Comparison of ENCODE assay signal across 9 mouse cellular contexts in the genomic region with DNA sequence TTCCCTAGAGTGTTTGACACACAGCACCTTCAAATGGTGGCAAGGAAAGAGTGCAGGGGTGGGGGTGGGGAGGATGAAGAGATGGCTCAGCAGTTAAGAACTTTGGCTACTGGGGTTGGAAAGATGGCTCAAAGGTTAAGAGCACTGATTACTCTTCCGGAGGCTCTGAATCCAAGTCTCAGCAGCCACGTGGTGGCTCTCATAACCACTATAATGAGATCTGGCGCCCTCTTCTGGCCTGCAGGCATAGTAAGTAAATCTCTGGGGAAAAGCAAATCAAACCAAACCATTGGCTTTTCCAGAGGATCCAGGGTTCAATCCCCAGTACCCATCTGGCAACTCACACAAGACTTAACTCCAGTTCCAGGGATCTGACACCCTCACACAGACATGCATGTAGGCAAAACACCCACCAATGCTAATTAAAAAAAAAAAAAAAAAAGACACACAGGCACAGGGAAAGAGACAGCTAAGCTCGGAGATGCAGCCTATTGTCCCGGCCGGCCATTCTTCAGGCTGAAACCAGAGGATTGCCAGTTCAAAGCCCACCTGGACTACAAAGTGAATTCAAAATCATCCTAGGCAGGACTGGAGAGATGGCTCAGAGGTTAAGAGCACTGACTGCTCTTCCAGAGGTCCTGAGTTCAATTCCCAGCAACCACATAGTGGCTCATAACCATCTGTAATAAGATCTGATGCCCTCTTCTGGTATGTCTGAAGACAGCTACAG. TPM values are rescaled to one million over a fixed set of nuclear protein-coding genes. Genes with fewer than 3 reads are reported as not detected.
DNase-seq lines count a peak whose midpoint lies in the region; ATAC-seq and TF ChIP-seq lines count a peak whose summit lies in the region.
"Had no signal": no experiment of that assay in that cellular context is flagged by ENCODE, and none has a peak within 500 bp of the region (broad histone marks: within the 10 kb centered on the region; RNA-seq: fewer than 3 reads in every experiment).

No protein-coding gene starts in this region.

- H3K36me3 ChIP-seq in forebrain, embryonic 11.5 days (ENCODE audit: control insufficient read depth, insufficient read depth, low read length) = no peaks in the 10 kb centered on the region
- no peaks in the 10 kb centered on the region for H3K36me3 ChIP-seq in forebrain, embryonic 15.5 days
- H3K36me3 ChIP-seq: stomach, embryonic 15.5 days had no signal

- DNase-seq in forebrain, embryonic 11.5 days (ENCODE audit: low spot score) = peak; percentile 83
- DNase-seq in right cerebral cortex, adult 18-20 months = peak; percentile 33
- DNase-seq in right cerebral cortex, postnatal 36 days (ENCODE audit: low spot score in 2 of 2) = no peak
- peak; percentile 64 for DNase-seq in c-Kit-positive CD71-positive TER-119-positive erythroid progenitor cells, embryonic 14.5 days (ENCODE audit: low spot score)
- DNase-seq in lung, adult 2 months = peak; percentile 62
- DNase-seq in spleen, postnatal 4 days (ENCODE audit: low spot score in 2 of 2) = peak; percentile 59 to 86

- H3K9me3 ChIP-seq in forebrain, embryonic 11.5 days (ENCODE audit: control insufficient read depth, low read length) = no peaks in the 10 kb centered on the region
- no peaks in the 10 kb centered on the region for H3K9me3 ChIP-seq in forebrain, embryonic 15.5 days
- H3K9me3 ChIP-seq: stomach, embryonic 15.5 days had no signal

- H3K4me1 ChIP-seq in forebrain, embryonic 11.5 days (replicated peaks; ENCODE audit: control insufficient read depth, insufficient read depth, low read length) = peaks cover 2% of the 10 kb centered on the region; the same call in 1 of the 2 replicates
- H3K4me1 ChIP-seq in forebrain, embryonic 15.5 days = peaks cover 12% of the 10 kb centered on the region
- peaks cover 2% of the 10 kb centered on the region; the same call in 1 of the 2 replicates for H3K4me1 ChIP-seq in lung, adult 2 months (ENCODE audit: control insufficient read depth, insufficient read depth, low read length)

- WGBS in forebrain, embryonic 11.5 days = 50% methylated on average over 6 of the region's 6 CpGs
- WGBS in forebrain, embryonic 15.5 days = 45% methylated on average over 6 of the region's 6 CpGs
- 44% methylated on average over 6 of the region's 6 CpGs for WGBS in lung, adult 2 months

- no peak overlapping the region for H3K9ac ChIP-seq in forebrain, embryonic 11.5 days (ENCODE audit: low read length)
- H3K9ac ChIP-seq in forebrain, embryonic 15.5 days (replicated peaks) = no peak overlapping the region
- H3K9ac ChIP-seq: stomach, embryonic 15.5 days had no signal

- peak; percentile 45; the same call in 1 of the 2 replicates for TF ChIP-seq CTCF in lung, adult 2 months (IDR thresholded peaks at IDR 0.05; ENCODE audit: insufficient read depth, low read length)

- no peak overlapping the region for H3K4me3 ChIP-seq in forebrain, embryonic 11.5 days (ENCODE audit: low read depth, low read length)
- no peak overlapping the region for H3K4me3 ChIP-seq in forebrain, embryonic 15.5 days
- H3K4me3 ChIP-seq in lung, adult 2 months (replicated peaks; ENCODE audit: extremely low read depth, low read depth, low read length) = no peak overlapping the region
- H3K4me3 ChIP-seq: stomach, embryonic 15.5 days had no signal

- no peak for TF ChIP-seq POLR2A in lung, adult 2 months (IDR thresholded peaks at IDR 0.05; ENCODE audit: borderline replicate concordance, extremely low read depth, low read depth, low read length)

- peaks cover 37% of the 10 kb centered on the region for H3K27me3 ChIP-seq in forebrain, embryonic 11.5 days (ENCODE audit: control insufficient read depth, insufficient read depth, low read length)
- peaks cover 39% of the 10 kb centered on the region for H3K27me3 ChIP-seq in forebrain, embryonic 15.5 days

- no peak for ATAC-seq in forebrain, embryonic 11.5 days (replicated peaks; ENCODE audit: low FRiP score)
- ATAC-seq in forebrain, embryonic 15.5 days (replicated peaks) = no peak
- ATAC-seq in hematopoietic stem cell, adult 5-6 weeks (replicated peaks in 1 of 2; ENCODE audit: insufficient read depth in 1 of 2, low FRiP score in 2 of 2, low TSS enrichment in 1 of 2, low read depth in 1 of 2, poor library complexity in 2 of 2, severe bottlenecking in 2 of 2) = peak; percentile 64 to 67; a peak in 3 of 4 replicates

- no peak overlapping the region for H3K4me2 ChIP-seq in forebrain, embryonic 11.5 days (ENCODE audit: low read depth, low read length, severe bottlenecking)
- no peak overlapping the region for H3K4me2 ChIP-seq in forebrain, embryonic 15.5 days (replicated peaks)
- H3K4me2 ChIP-seq: stomach, embryonic 15.5 days had no signal

- H3K27ac ChIP-seq in forebrain, embryonic 11.5 days (ENCODE audit: low read depth, low read length) = no peak overlapping the region
- H3K27ac ChIP-seq in forebrain, embryonic 15.5 days (replicated peaks) = no peak overlapping the region
- H3K27ac ChIP-seq: stomach, embryonic 15.5 days had no signal

RNA-seq across cellular contexts. Expression of gene Kcna7, which starts 1.8 kb away (rescaled TPM):
- not detected in 2 replicates for polyA plus RNA-seq in forebrain, embryonic 11.5 days (2014; fragmentation: Nextera tagmentation; extraction: Ambion mirVana)
- not detected in 2 replicates for polyA plus RNA-seq in forebrain, embryonic 15.5 days (2015; fragmentation: Nextera tagmentation; extraction: Ambion mirVana)
- total RNA-seq in hematopoietic stem cell, adult 5-6 weeks (2017) = not detected in 2 replicates
- polyA plus RNA-seq in lung, adult 2 months (2012; rRNA removed) = 0.23 and 2.3 TPM in 2 replicates
- polyA plus RNA-seq: stomach, embryonic 15.5 days had no signal

RNA-seq across cellular contexts. Expression of gene Snrnp70, which starts 8.2 kb away (rescaled TPM):
- polyA plus RNA-seq in forebrain, embryonic 11.5 days (2014; fragmentation: Nextera tagmentation; extraction: Ambion mirVana) = 79.8 and 87.9 TPM in 2 replicates
- polyA plus RNA-seq in forebrain, embryonic 15.5 days (2015; fragmentation: Nextera tagmentation; extraction: Ambion mirVana) = 220 and 231 TPM in 2 replicates
- 498 and 589 TPM in 2 replicates for total RNA-seq in hematopoietic stem cell, adult 5-6 weeks (2017)
- 240 and 319 TPM in 2 replicates for polyA plus RNA-seq in lung, adult 2 months (2012; rRNA removed)

RNA-seq across cellular contexts. Expression of gene Ntf5, which starts 9.8 kb away (rescaled TPM):
- polyA plus RNA-seq in forebrain, embryonic 11.5 days (2014; fragmentation: Nextera tagmentation; extraction: Ambion mirVana) = 0.33 and 0.67 TPM in 2 replicates
- not detected in 2 replicates for polyA plus RNA-seq in forebrain, embryonic 15.5 days (2015; fragmentation: Nextera tagmentation; extraction: Ambion mirVana)
- total RNA-seq in hematopoietic stem cell, adult 5-6 weeks (2017) = 0.79 TPM in 1 of 2 replicates, not detected in the other
- 4.6 and 4.8 TPM in 2 replicates for polyA plus RNA-seq in lung, adult 2 months (2012; rRNA removed)

RNA-seq across cellular contexts. Expression of gene Lhb, which starts 16.9 kb away (rescaled TPM):
- polyA plus RNA-seq in forebrain, embryonic 11.5 days (2014; fragmentation: Nextera tagmentation; extraction: Ambion mirVana) = not detected in 2 replicates
- 0.68 and 1.4 TPM in 2 replicates for polyA plus RNA-seq in forebrain, embryonic 15.5 days (2015; fragmentation: Nextera tagmentation; extraction: Ambion mirVana)
- total RNA-seq in hematopoietic stem cell, adult 5-6 weeks (2017) = not detected in 2 replicates
- 26.5 and 33.4 TPM in 2 replicates for polyA plus RNA-seq in lung, adult 2 months (2012; rRNA removed)
- polyA plus RNA-seq: stomach, embryonic 15.5 days had no signal

RNA-seq across cellular contexts. Expression of gene Gys1, which starts 30.9 kb away (rescaled TPM):
- 37.0 and 37.6 TPM in 2 replicates for polyA plus RNA-seq in forebrain, embryonic 11.5 days (2014; fragmentation: Nextera tagmentation; extraction: Ambion mirVana)
- 19.4 and 19.6 TPM in 2 replicates for polyA plus RNA-seq in forebrain, embryonic 15.5 days (2015; fragmentation: Nextera tagmentation; extraction: Ambion mirVana)
- total RNA-seq in hematopoietic stem cell, adult 5-6 weeks (2017) = 8.5 and 11.3 TPM in 2 replicates
- 33.0 and 39.4 TPM in 2 replicates for polyA plus RNA-seq in lung, adult 2 months (2012; rRNA removed)

Comparison
In these comparisons a context has a peak if more than half of its experiments do, and no peak if none do; other contexts are left out.
1. DNase-seq: peak in forebrain, embryonic 11.5 days (single experiment), right cerebral cortex, adult 18-20 months (single experiment), c-Kit-positive CD71-positive TER-119-positive erythroid progenitor cells, embryonic 14.5 days (single experiment), lung, adult 2 months (single experiment) and spleen, postnatal 4 days (2 of 2); none in right cerebral cortex, postnatal 36 days (0 of 2).
2. ATAC-seq: peak in hematopoietic stem cell, adult 5-6 weeks (2 of 2); none in forebrain, embryonic 11.5 days (single experiment) and forebrain, embryonic 15.5 days (single experiment).